Mouse (Mus musculus): ENCODE measurements at regions not wholly inside any gene's neighbourhood (a gene's known extent, or its start where the extent isn't known, plus 50 kb on each side); places are given as distances from the start of the nearest gene placed in this dataset.

- DNase-seq (ENCODE audit: low spot score in 2 of 2), result no peak
Observed at GRCm38 (mm10) chr15:62787753-62788152, 1057.2 kb downstream of the Gsdmc2 start.

GRCm38 (mm10) chr15:62786315-62786714, 1058.7 kb downstream of the Gsdmc2 start:
- no peak for DNase-seq (ENCODE audit: low spot score in 2 of 2)

GRCm38 (mm10) chr15:62784456-62785139, 1060.4 kb downstream of the Gsdmc2 start:
- DNase-seq (ENCODE audit: low spot score in 2 of 2), result no peak

GRCm38 (mm10) chr15:62778899-62779298, 1066.1 kb downstream of the Gsdmc2 start:
- DNase-seq (ENCODE audit: low spot score in 2 of 2), result no peak

GRCm38 (mm10) chr15:62752686-62753085, 1092.3 kb downstream of the Gsdmc2 start:
- no peak for DNase-seq (ENCODE audit: low spot score in 2 of 2)

- DNase-seq (ENCODE audit: low spot score in 2 of 2), result no peak
Observed at GRCm38 (mm10) chr15:62743879-62744278, 1101.1 kb downstream of the Gsdmc2 start.

- DNase-seq (ENCODE audit: low spot score in 2 of 2), result no peak
Observed at GRCm38 (mm10) chr15:62740746-62741145, 1104.2 kb downstream of the Gsdmc2 start.

GRCm38 (mm10) chr15:62735334-62735733, 1109.6 kb downstream of the Gsdmc2 start:
- no peak for DNase-seq (ENCODE audit: low spot score in 2 of 2)

- no peak for DNase-seq (ENCODE audit: low spot score in 2 of 2)
Observed at GRCm38 (mm10) chr15:62734900-62735299, 1110.1 kb downstream of the Gsdmc2 start.

- DNase-seq (ENCODE audit: low spot score in 2 of 2), result no peak
Observed at GRCm38 (mm10) chr15:62730524-62730923, 1114.5 kb downstream of the Gsdmc2 start.

GRCm38 (mm10) chr15:62714265-62714664, 1130.7 kb downstream of the Gsdmc2 start:
- no peak for DNase-seq (ENCODE audit: low spot score in 2 of 2)

- DNase-seq (ENCODE audit: low spot score in 2 of 2), result no peak
Observed at GRCm38 (mm10) chr15:62712543-62713131, 1132.3 kb downstream of the Gsdmc2 start.

- DNase-seq (ENCODE audit: low spot score in 2 of 2), result no peak
Observed at GRCm38 (mm10) chr15:62712060-62712542, 1132.9 kb downstream of the Gsdmc2 start.

GRCm38 (mm10) chr15:62709546-62709945, 1135.4 kb downstream of the Gsdmc2 start:
- no peak for DNase-seq (ENCODE audit: low spot score in 2 of 2)

- peak in 1 of 2 experiments; percentile 12 for DNase-seq (ENCODE audit: low spot score in 2 of 2)
Observed at GRCm38 (mm10) chr15:62698559-62698958, 1146.4 kb downstream of the Gsdmc2 start.

- DNase-seq (ENCODE audit: low spot score in 2 of 2), result no peak
Observed at GRCm38 (mm10) chr15:62694734-62695133, 1150.2 kb downstream of the Gsdmc2 start.

- no peak for DNase-seq (ENCODE audit: low spot score in 2 of 2)
Observed at GRCm38 (mm10) chr15:62693671-62694070, 1151.3 kb downstream of the Gsdmc2 start.

- no peak for DNase-seq (ENCODE audit: low spot score in 2 of 2)
Observed at GRCm38 (mm10) chr15:62673410-62673809, 1171.6 kb downstream of the Gsdmc2 start.

- no peak for DNase-seq (ENCODE audit: low spot score in 2 of 2)
Observed at GRCm38 (mm10) chr15:62670026-62670425, 1175.0 kb downstream of the Gsdmc2 start.

- DNase-seq (ENCODE audit: low spot score in 2 of 2), result no peak
Observed at GRCm38 (mm10) chr15:62659096-62659495, 1185.9 kb downstream of the Gsdmc2 start.

- DNase-seq (ENCODE audit: low spot score in 2 of 2), result no peak
Observed at GRCm38 (mm10) chr15:62658695-62659094, 1186.3 kb downstream of the Gsdmc2 start.

- DNase-seq (ENCODE audit: low spot score in 2 of 2), result no peak
Observed at GRCm38 (mm10) chr15:62646476-62647168, 1198.4 kb downstream of the Gsdmc2 start.
